Mouse (Mus musculus) liver, embryonic 14.5 days (tissue): ENCODE data around the gene Rab7b.

Experiments
- CTCF ChIP-seq: IDR thresholded peaks from 2 replicates; pipeline ENCODE4 v1.5.1; 2016; ENCODE audit warnings: antibody characterized with exemption, low read depth, control low read depth
- EP300 ChIP-seq: IDR thresholded peaks from 2 replicates; pipeline ENCODE4 v1.6.1; 2016; ENCODE audit warnings: antibody characterized with exemption, low read depth

DNA sequence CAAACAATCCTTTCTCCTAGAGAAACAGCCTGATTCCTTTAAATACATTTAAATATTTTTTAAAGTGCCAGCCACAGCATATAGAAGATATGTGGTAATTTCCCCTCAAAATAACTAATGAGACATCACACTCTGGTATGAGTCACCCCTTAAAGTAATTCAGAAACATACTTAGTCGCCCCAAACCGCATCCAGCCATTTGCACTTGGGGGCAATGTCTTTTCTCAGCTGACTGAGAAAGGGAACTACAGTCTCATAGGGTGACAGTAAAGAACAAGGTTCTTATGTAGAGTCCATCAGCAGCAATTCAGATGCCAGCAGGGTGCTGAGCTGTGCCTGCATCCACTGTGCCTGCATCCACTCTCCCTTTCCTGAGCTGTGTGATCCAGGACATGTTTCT, 15.0 kb downstream of the Rab7b start:
- TF ChIP-seq CTCF (no peak), EP300 (no peak)
